Mouse (Mus musculus) gastrocnemius, adult 18-20 months (tissue): ENCODE measurements around the gene Guca1a. TPM values are rescaled to one million over a fixed set of nuclear protein-coding genes. Genes with fewer than 3 reads are reported as not detected.
"Not testable (repeated sequence)": the region's sequence is repeated elsewhere in the genome, so short reads cannot be mapped to it uniquely, and the experiment has no call there.

Experiments
- DNase-seq: peaks from one replicate; pipeline ENCODE4 v3.0.0; 2021; ENCODE audit warnings: low spot score
- long read RNA-seq, 2 experiments: library from polyadenylated mRNA; stranded (forward); transcript quantifications; one replicate each; pipeline ENCODE4 v2.0.0; 2021
- total RNA-seq, 2 experiments: library from RNA; stranded (reverse); gene quantifications; 2 replicates each; pipeline ENCODE4 v1.2.3; 2021

The Guca1a gene
- total RNA-seq = not detected
- long read RNA-seq, experiment 1 = 0 reads
- long read RNA-seq, experiment 2 = 0 reads

GRCm38 (mm10) chr17:47400451-47400850 lies at the start of gene Guca1a:
Guca1a (minus strand) TSS chr17:47400584.
- no peak for DNase-seq

GRCm38 (mm10) chr17:47449432-47449831 lies 49.0 kb upstream of the Guca1a start:
- DNase-seq = no peak

- DNase-seq = no peak
Measured at GRCm38 (mm10) chr17:47448523-47449372, 48.4 kb upstream of the Guca1a start.

- DNase-seq = no peak
Measured at GRCm38 (mm10) chr17:47446561-47446960, 46.2 kb upstream of the Guca1a start.

- DNase-seq = no peak
Measured at GRCm38 (mm10) chr17:47446025-47446424, 45.6 kb upstream of the Guca1a start.

GRCm38 (mm10) chr17:47445518-47445917 lies 45.1 kb upstream of the Guca1a start:
- DNase-seq = no peak

- no peak for DNase-seq
Measured at GRCm38 (mm10) chr17:47444113-47444512, 43.7 kb upstream of the Guca1a start.

- DNase-seq = no peak
Measured at GRCm38 (mm10) chr17:47442271-47442670, 41.9 kb upstream of the Guca1a start.

GRCm38 (mm10) chr17:47441296-47442051 lies 41.1 kb upstream of the Guca1a start:
- no peak for DNase-seq

- no peak for DNase-seq
Measured at GRCm38 (mm10) chr17:47440359-47440890, 40.0 kb upstream of the Guca1a start.

GRCm38 (mm10) chr17:47439396-47440028 lies 39.1 kb upstream of the Guca1a start:
- no peak for DNase-seq

- no peak for DNase-seq
Measured at GRCm38 (mm10) chr17:47438611-47439010, 38.2 kb upstream of the Guca1a start.

GRCm38 (mm10) chr17:47436907-47437547 lies 36.6 kb upstream of the Guca1a start, which contains the start of gene 1700001C19Rik:
1700001C19Rik (minus strand) TSS chr17:47437376.
- DNase-seq = no peak

- no peak for DNase-seq
Measured at GRCm38 (mm10) chr17:47436156-47436906, 35.9 kb upstream of the Guca1a start, which contains the start of gene AI661453. AI661453 (plus strand) TSS chr17:47436615.

- no peak for DNase-seq
Measured at GRCm38 (mm10) chr17:47430815-47431214, 30.4 kb upstream of the Guca1a start.

GRCm38 (mm10) chr17:47428831-47429304 lies 28.5 kb upstream of the Guca1a start:
- no peak for DNase-seq

- no peak for DNase-seq
Measured at GRCm38 (mm10) chr17:47427316-47427715, 26.9 kb upstream of the Guca1a start.

- no peak for DNase-seq
Measured at GRCm38 (mm10) chr17:47424186-47424585, 23.8 kb upstream of the Guca1a start.

GRCm38 (mm10) chr17:47422616-47423015 lies 22.2 kb upstream of the Guca1a start:
- not testable (repeated sequence) for DNase-seq

- DNase-seq = no peak
Measured at GRCm38 (mm10) chr17:47421566-47421965, 21.2 kb upstream of the Guca1a start.
